Mouse (Mus musculus) midbrain, embryonic 16.5 days (tissue): ENCODE data around the gene Nfatc3. TPM values are rescaled to one million over a fixed set of nuclear protein-coding genes. Genes with fewer than 3 reads are reported as not detected.

Experiments used
- ATAC-seq: fragments of 200-750 bp; cut with Nextera tagmentation; 2 replicates; pipeline ENCODE4 v1.8.0; 2017; ENCODE audit warnings: moderate TSS enrichment
- H3K27ac ChIP-seq: fragments of 300-500 bp; sonication (generic); 2 replicates; pipeline ENCODE4 v1.5.1; 2014; ENCODE audit warnings: mild to moderate bottlenecking, low read length, mixed read lengths
- H3K27me3 ChIP-seq: fragments of 300-500 bp; sonication (generic); 2 replicates; pipeline ENCODE4 v1.6.1; 2014; ENCODE audit warnings: low read depth, low read length, mixed read lengths; ENCODE audit not compliant: control insufficient read depth, insufficient read depth
- H3K36me3 ChIP-seq: fragments of 300-500 bp; sonication (generic); 2 replicates; pipeline ENCODE4 v1.6.1; 2014; ENCODE audit warnings: mild to moderate bottlenecking, low read length, moderate library complexity, mixed read lengths; ENCODE audit not compliant: control insufficient read depth, insufficient read depth
- H3K4me1 ChIP-seq: fragments of 300-500 bp; sonication (generic); 2 replicates; pipeline ENCODE4 v1.6.1; 2014; ENCODE audit warnings: mild to moderate bottlenecking, low read length, mixed read lengths; ENCODE audit not compliant: control insufficient read depth, insufficient read depth
- H3K4me2 ChIP-seq: fragments of 300-500 bp; sonication (generic); 2 replicates; pipeline ENCODE4 v1.6.1; 2014; ENCODE audit warnings: mild to moderate bottlenecking, low read length, mixed read lengths
- H3K4me3 ChIP-seq: fragments of 300-500 bp; sonication (generic); 2 replicates; pipeline ENCODE4 v1.5.1; 2014; ENCODE audit warnings: low read depth, mild to moderate bottlenecking, low read length, moderate library complexity, mixed read lengths
- H3K9ac ChIP-seq: fragments of 300-500 bp; sonication (generic); 2 replicates; pipeline ENCODE4 v1.6.1; 2014; ENCODE audit warnings: low read depth, low read length, mixed read lengths
- H3K9me3 ChIP-seq: fragments of 300-500 bp; sonication (generic); replicated peaks from 2 replicates; pipeline ENCODE4 v1.6.1; 2014; ENCODE audit warnings: mild to moderate bottlenecking, low read length, mixed read lengths; ENCODE audit not compliant: control insufficient read depth, poor library complexity, severe bottlenecking
- WGBS: fragments of 180-500 bp; shearing (Covaris S2); extraction: QIAGEN DNeasy Blood & Tissue Kit; methylation state at CpG from one replicate; pipeline ENCODE4 v1.1.7; 2014; 5-methylcytosine and 5-hydroxymethylcytosine counted together
- polyA plus RNA-seq: library from polyadenylated mRNA; unstranded; fragments of >200 nt; fragmentation: Nextera tagmentation; extraction: Ambion mirVana; gene quantifications from 2 replicates; pipeline ENCODE4 v1.2.1, GENCODE M21; 2015

Nfatc3 gene
- polyA plus RNA-seq, 1 experiment from 2014 or later: 2.1 TPM

GRCm38 (mm10) chr8:106069565-106069964 is 10.9 kb downstream of the Nfatc3 start:
- H3K36me3 ChIP-seq: no peaks in the 10 kb centered on the region
- no peaks in the 10 kb centered on the region for H3K4me1 ChIP-seq
- H3K9ac ChIP-seq: no peak overlapping the region
- ATAC-seq: no peak
- H3K4me2 ChIP-seq: no peak overlapping the region
- H3K27me3 ChIP-seq: no peaks in the 10 kb centered on the region
- H3K9me3 ChIP-seq: no peaks in the 10 kb centered on the region
- H3K4me3 ChIP-seq: no peak overlapping the region
- 58% methylated on average over 1 of the region's 1 CpGs for WGBS
- no peak overlapping the region for H3K27ac ChIP-seq

- Histone ChIP-seq H3K9ac (no peak overlapping the region), H3K4me1 (no peaks in the 10 kb centered on the region), H3K27me3 (no peaks in the 10 kb centered on the region), H3K9me3 (no peaks in the 10 kb centered on the region), H3K4me3 (no peak overlapping the region), H3K4me2 (no peak overlapping the region), H3K27ac (no peak overlapping the region), H3K36me3 (no peaks in the 10 kb centered on the region)
- no peak for ATAC-seq
Measured at GRCm38 (mm10) chr8:106072113-106072512, 13.5 kb downstream of the Nfatc3 start.

- no peak for ATAC-seq
- Histone ChIP-seq H3K27me3 (no peaks in the 10 kb centered on the region), H3K9me3 (no peaks in the 10 kb centered on the region), H3K27ac (no peak overlapping the region), H3K9ac (no peak overlapping the region), H3K4me2 (no peak overlapping the region), H3K36me3 (peaks cover 5% of the 10 kb centered on the region; the same call in 1 of the 2 replicates), H3K4me3 (no peak overlapping the region), H3K4me1 (no peaks in the 10 kb centered on the region)
Measured at GRCm38 (mm10) chr8:106074236-106074635, 15.6 kb downstream of the Nfatc3 start.

- Histone ChIP-seq H3K27me3 (no peaks in the 10 kb centered on the region), H3K4me2 (no peak overlapping the region), H3K9ac (no peak overlapping the region), H3K4me1 (no peaks in the 10 kb centered on the region), H3K4me3 (no peak overlapping the region), H3K36me3 (peaks cover 7% of the 10 kb centered on the region; the same call in 1 of the 2 replicates), H3K27ac (no peak overlapping the region), H3K9me3 (no peaks in the 10 kb centered on the region)
- no peak for ATAC-seq
- 94% methylated on average over 1 of the region's 1 CpGs for WGBS
Measured at GRCm38 (mm10) chr8:106074659-106075058, 16.0 kb downstream of the Nfatc3 start.

GRCm38 (mm10) chr8:106075161-106075862 is 16.7 kb downstream of the Nfatc3 start:
- ATAC-seq: no peak
- Histone ChIP-seq H3K4me2 (no peak overlapping the region), H3K27me3 (no peaks in the 10 kb centered on the region), H3K9me3 (no peaks in the 10 kb centered on the region), H3K36me3 (peaks cover 7% of the 10 kb centered on the region; the same call in 1 of the 2 replicates), H3K9ac (no peak overlapping the region), H3K4me1 (no peaks in the 10 kb centered on the region), H3K27ac (no peak overlapping the region), H3K4me3 (no peak overlapping the region)
- 83% methylated on average over 9 of the region's 9 CpGs for WGBS

GRCm38 (mm10) chr8:106075863-106076174 is 17.2 kb downstream of the Nfatc3 start:
- H3K4me3 ChIP-seq: no peak overlapping the region
- ATAC-seq: no peak
- H3K36me3 ChIP-seq: peaks cover 7% of the 10 kb centered on the region; the same call in 1 of the 2 replicates
- no peak overlapping the region for H3K4me2 ChIP-seq
- no peaks in the 10 kb centered on the region for H3K9me3 ChIP-seq
- WGBS: 98% methylated on average over 5 of the region's 5 CpGs
- no peak overlapping the region for H3K27ac ChIP-seq
- no peaks in the 10 kb centered on the region for H3K4me1 ChIP-seq
- no peaks in the 10 kb centered on the region for H3K27me3 ChIP-seq
- no peak overlapping the region for H3K9ac ChIP-seq

GRCm38 (mm10) chr8:106076612-106077011 is 18.0 kb downstream of the Nfatc3 start:
- 92% methylated on average over 5 of the region's 5 CpGs for WGBS
- ATAC-seq: no peak
- Histone ChIP-seq H3K4me2 (no peak overlapping the region), H3K27me3 (no peaks in the 10 kb centered on the region), H3K9me3 (no peaks in the 10 kb centered on the region), H3K9ac (no peak overlapping the region), H3K27ac (no peak overlapping the region), H3K4me3 (no peak overlapping the region), H3K4me1 (no peaks in the 10 kb centered on the region), H3K36me3 (peaks cover 7% of the 10 kb centered on the region; the same call in 1 of the 2 replicates)

GRCm38 (mm10) chr8:106077452-106078067 is 18.9 kb downstream of the Nfatc3 start:
- no peak for ATAC-seq
- H3K4me3 ChIP-seq: no peak overlapping the region
- peaks cover 7% of the 10 kb centered on the region; the same call in 1 of the 2 replicates for H3K36me3 ChIP-seq
- H3K9me3 ChIP-seq: no peaks in the 10 kb centered on the region
- H3K27me3 ChIP-seq: no peaks in the 10 kb centered on the region
- WGBS: 93% methylated on average over 1 of the region's 1 CpGs
- no peak overlapping the region for H3K9ac ChIP-seq
- no peaks in the 10 kb centered on the region for H3K4me1 ChIP-seq
- no peak overlapping the region for H3K4me2 ChIP-seq
- H3K27ac ChIP-seq: no peak overlapping the region

GRCm38 (mm10) chr8:106102321-106102720 is 43.7 kb downstream of the Nfatc3 start:
- Histone ChIP-seq H3K4me3 (no peak overlapping the region), H3K27me3 (no peaks in the 10 kb centered on the region), H3K36me3 (peaks cover 4% of the 10 kb centered on the region), H3K27ac (no peak overlapping the region), H3K4me2 (no peak overlapping the region), H3K4me1 (no peaks in the 10 kb centered on the region), H3K9me3 (no peaks in the 10 kb centered on the region), H3K9ac (no peak overlapping the region)
- no peak for ATAC-seq
- 95% methylated on average over 4 of the region's 4 CpGs for WGBS
